Mouse (Mus musculus) layer of hippocampus, adult 8-10 months (tissue): ENCODE measurements around the gene Adam12. TPM values are rescaled to one million over a fixed set of nuclear protein-coding genes. Genes with fewer than 3 reads are reported as not detected.

Experiments used
- DNase-seq, 2 experiments: peaks; one replicate each; pipeline ENCODE4 v3.0.0; 2022; ENCODE audit warnings: low spot score in 2 of 2
- total RNA-seq, 4 experiments: library from RNA; stranded (reverse); gene quantifications; 2 replicates each; pipeline ENCODE4 v1.2.4; 2022

The Adam12 gene
- total RNA-seq, 4 experiments from 2014 or later = 5.6 to 7.2 (median 5.8) TPM

- no peak for DNase-seq
These were observed 81.6 kb downstream of the Adam12 start for GRCm38 (mm10) chr7:134150305-134150704.

- DNase-seq = no peak
These were observed 82.6 kb downstream of the Adam12 start for GRCm38 (mm10) chr7:134149351-134149750.

- no peak for DNase-seq
These were observed 84.4 kb downstream of the Adam12 start for GRCm38 (mm10) chr7:134147561-134147960.

GRCm38 (mm10) chr7:134146821-134147220 is 85.1 kb downstream of the Adam12 start:
- no peak for DNase-seq

- DNase-seq = no peak
These were observed 87.8 kb downstream of the Adam12 start for GRCm38 (mm10) chr7:134144111-134144510.

- no peak for DNase-seq
These were observed 92.5 kb downstream of the Adam12 start for GRCm38 (mm10) chr7:134139291-134139949.

GRCm38 (mm10) chr7:134132323-134132722 is 99.6 kb downstream of the Adam12 start:
- no peak for DNase-seq

GRCm38 (mm10) chr7:134128087-134128522 is 103.8 kb downstream of the Adam12 start:
- no peak for DNase-seq

- no peak for DNase-seq
These were observed 110.5 kb downstream of the Adam12 start for GRCm38 (mm10) chr7:134121397-134121796.

GRCm38 (mm10) chr7:134115438-134115837 is 116.5 kb downstream of the Adam12 start:
- DNase-seq = no peak

- no peak for DNase-seq
These were observed 117.4 kb downstream of the Adam12 start for GRCm38 (mm10) chr7:134114311-134115188.

GRCm38 (mm10) chr7:134113829-134114228 is 118.1 kb downstream of the Adam12 start:
- DNase-seq = no peak

GRCm38 (mm10) chr7:134110116-134110515 is 121.8 kb downstream of the Adam12 start:
- DNase-seq = no peak

- no peak for DNase-seq
These were observed 124.1 kb downstream of the Adam12 start for GRCm38 (mm10) chr7:134107849-134108248.

- no peak for DNase-seq
These were observed 132.9 kb downstream of the Adam12 start for GRCm38 (mm10) chr7:134099010-134099409.

GRCm38 (mm10) chr7:134097861-134098260 is 134.1 kb downstream of the Adam12 start:
- DNase-seq = no peak

- DNase-seq = no peak
These were observed 138.1 kb downstream of the Adam12 start for GRCm38 (mm10) chr7:134093871-134094270.

GRCm38 (mm10) chr7:134090764-134091163 is 141.2 kb downstream of the Adam12 start:
- DNase-seq = no peak

- DNase-seq = no peak
These were observed 141.7 kb downstream of the Adam12 start for GRCm38 (mm10) chr7:134090256-134090655.

GRCm38 (mm10) chr7:134088548-134089347 is 143.2 kb downstream of the Adam12 start:
- no peak for DNase-seq

- no peak for DNase-seq
These were observed 146.6 kb downstream of the Adam12 start for GRCm38 (mm10) chr7:134085396-134085795.

- DNase-seq = no peak
These were observed 147.0 kb downstream of the Adam12 start for GRCm38 (mm10) chr7:134084926-134085325.
